Mouse (Mus musculus) MEL (cell line): Measurements from ENCODE around the gene Larp4b. TPM values are rescaled to one million over a fixed set of nuclear protein-coding genes. Genes with fewer than 3 reads are reported as not detected.

Experiments
- DNase-seq: peaks from one replicate; pipeline ENCODE4 v3.0.0; 2011; ENCODE audit warnings: low read depth, low spot score
- H3K27ac ChIP-seq: 2 replicates; pipeline ENCODE4 v1.5.1; 2012; ENCODE audit warnings: low read depth, mild to moderate bottlenecking, control low read depth, low read length, moderate library complexity; ENCODE audit not compliant: control insufficient read depth
- H3K27me3 ChIP-seq, 2 experiments: fragments of 150-350 bp in 1 of 2; sonication (generic) in 1 of 2; 2 replicates each; pipeline ENCODE4 v1.6.1; 2012; ENCODE audit warnings: low read length in 2 of 2, mild to moderate bottlenecking in 2 of 2, improper control_type of control experiment in 1 of 2, moderate library complexity in 1 of 2; ENCODE audit not compliant: insufficient read depth in 2 of 2, control insufficient read depth in 1 of 2
- H3K36me3 ChIP-seq, 2 experiments: 2 replicates each; pipeline ENCODE4 v1.6.1; 2012 to 2014; ENCODE audit warnings: low read length in 2 of 2, improper control_type of control experiment in 1 of 2, inconsistent platforms in 1 of 2, mild to moderate bottlenecking in 1 of 2; ENCODE audit not compliant: insufficient read depth in 2 of 2, control insufficient read depth in 1 of 2
- H3K4me1 ChIP-seq, 2 experiments: fragments of 150-350 bp in 1 of 2; sonication (generic) in 1 of 2; 2 replicates each; pipeline ENCODE4 v1.6.1; 2012; ENCODE audit warnings: low read length in 2 of 2, improper control_type of control experiment in 1 of 2, mild to moderate bottlenecking in 1 of 2; ENCODE audit not compliant: insufficient read depth in 2 of 2, control insufficient read depth in 1 of 2
- H3K4me3 ChIP-seq, 2 experiments: fragments of 150-350 bp in 1 of 2; sonication (generic) in 1 of 2; 2 replicates each; pipeline ENCODE4 v1.5.1; 2012; ENCODE audit warnings: low read depth in 2 of 2, low read length in 2 of 2, mild to moderate bottlenecking in 2 of 2, moderate library complexity in 2 of 2, control low read depth in 1 of 2, improper control_type of control experiment in 1 of 2; ENCODE audit not compliant: control insufficient read depth in 1 of 2, insufficient read depth in 1 of 2
- H3K79me2 ChIP-seq: 2 replicates; pipeline ENCODE4 v1.6.1; 2012; ENCODE audit warnings: mild to moderate bottlenecking, low read length, moderate library complexity; ENCODE audit not compliant: control insufficient read depth, poor library complexity, insufficient read depth
- H3K9ac ChIP-seq: 2 replicates; pipeline ENCODE4 v1.6.1; 2012; ENCODE audit warnings: low read depth, mild to moderate bottlenecking, control low read depth, low read length, moderate library complexity; ENCODE audit not compliant: control insufficient read depth, poor library complexity, severe bottlenecking
- H3K9me3 ChIP-seq: fragments of 150-350 bp; sonication (generic); replicated peaks from 2 replicates; pipeline ENCODE4 v1.6.1; 2012; ENCODE audit warnings: mild to moderate bottlenecking, low read length, improper control_type of control experiment, moderate library complexity; ENCODE audit not compliant: insufficient read depth
- BHLHE40 ChIP-seq: IDR thresholded peaks from 2 replicates; pipeline ENCODE4 v1.6.1; 2012; ENCODE audit warnings: low read depth, mild to moderate bottlenecking, inconsistent platforms, low read length, improper control_type of control experiment, borderline replicate concordance
- CHD1 ChIP-seq: IDR thresholded peaks from 2 replicates; pipeline ENCODE4 v1.6.1; 2012; ENCODE audit warnings: low read depth, mild to moderate bottlenecking, inconsistent platforms, low read length, improper control_type of control experiment
- CHD2 ChIP-seq: IDR thresholded peaks from 2 replicates; pipeline ENCODE4 v1.6.1; 2011; ENCODE audit warnings: low read length, improper control_type of control experiment
- CTCF ChIP-seq, 3 experiments: IDR thresholded peaks in 2 of 3; conservative IDR thresholded peaks in 1 of 3; 2 replicates each; pipeline ENCODE4 v1.5.1; 2011 to 2012; ENCODE audit warnings: low read length in 3 of 3, low read depth in 2 of 3, mild to moderate bottlenecking in 2 of 3, improper control_type of control experiment in 1 of 3, inconsistent platforms in 1 of 3, mixed read lengths in 1 of 3, moderate library complexity in 1 of 3; ENCODE audit not compliant: control insufficient read depth in 1 of 3, insufficient read depth in 1 of 3, poor library complexity in 1 of 3, severe bottlenecking in 1 of 3
- ELF1 ChIP-seq: IDR thresholded peaks from 2 replicates; pipeline ENCODE4 v1.6.1; 2014; ENCODE audit warnings: low read depth, mild to moderate bottlenecking, inconsistent platforms, low read length, improper control_type of control experiment, moderate library complexity
- ETS1 ChIP-seq: IDR thresholded peaks from 2 replicates; pipeline ENCODE4 v1.6.1; 2012; ENCODE audit warnings: low read depth, mild to moderate bottlenecking, inconsistent platforms, low read length, improper control_type of control experiment, moderate library complexity
- GABPA ChIP-seq: IDR thresholded peaks from 2 replicates; pipeline ENCODE4 v1.6.1; 2012; ENCODE audit warnings: low read depth, mild to moderate bottlenecking, inconsistent platforms, low read length, improper control_type of control experiment, moderate library complexity
- GATA1 ChIP-seq: IDR thresholded peaks from 2 replicates; pipeline ENCODE4 v1.6.1; 2011; ENCODE audit warnings: low read depth, low read length, improper control_type of control experiment
- MAX ChIP-seq: IDR thresholded peaks from 2 replicates; pipeline ENCODE4 v1.6.1; 2011; ENCODE audit warnings: low read length, improper control_type of control experiment
- MXI1 ChIP-seq: IDR thresholded peaks from 2 replicates; pipeline ENCODE4 v1.6.1; 2011; ENCODE audit warnings: mild to moderate bottlenecking, low read depth, low read length, improper control_type of control experiment
- MYB ChIP-seq: IDR thresholded peaks from 2 replicates; pipeline ENCODE4 v1.6.1; 2011; ENCODE audit warnings: mild to moderate bottlenecking, low read depth, low read length, improper control_type of control experiment
- MYC ChIP-seq: IDR thresholded peaks from 2 replicates; pipeline ENCODE4 v1.6.1; 2011; ENCODE audit warnings: low read depth, mild to moderate bottlenecking, low read length, improper control_type of control experiment, moderate library complexity
- NELFE ChIP-seq: IDR thresholded peaks from 2 replicates; pipeline ENCODE4 v1.6.1; 2011; ENCODE audit warnings: low read depth, low read length, improper control_type of control experiment
- NRF1 ChIP-seq: IDR thresholded peaks from 2 replicates; pipeline ENCODE4 v1.6.1; 2014; ENCODE audit warnings: low read depth, mild to moderate bottlenecking, inconsistent platforms, low read length, improper control_type of control experiment, moderate library complexity; ENCODE audit not compliant: poor library complexity, insufficient read depth, severe bottlenecking
- POLR2A ChIP-seq, 2 experiments: IDR thresholded peaks; 2 replicates each; pipeline ENCODE4 v1.6.1; 2011 to 2012; ENCODE audit warnings: low read length in 2 of 2, mild to moderate bottlenecking in 2 of 2, control low read depth in 1 of 2, improper control_type of control experiment in 1 of 2, low read depth in 1 of 2, moderate library complexity in 1 of 2; ENCODE audit not compliant: control insufficient read depth in 1 of 2, insufficient read depth in 1 of 2, poor library complexity in 1 of 2
- POLR2AphosphoS2 ChIP-seq: IDR thresholded peaks from 2 replicates; pipeline ENCODE4 v1.6.1; 2011; ENCODE audit warnings: low read length, improper control_type of control experiment
- RAD21 ChIP-seq: IDR thresholded peaks from 2 replicates; pipeline ENCODE4 v1.6.1; 2011; ENCODE audit warnings: mild to moderate bottlenecking, low read depth, low read length, improper control_type of control experiment
- SIN3A ChIP-seq: IDR thresholded peaks from 2 replicates; pipeline ENCODE4 v1.6.1; 2012; ENCODE audit warnings: low read length, improper control_type of control experiment, inconsistent platforms
- SMC3 ChIP-seq: IDR thresholded peaks from 2 replicates; pipeline ENCODE4 v1.6.1; 2011; ENCODE audit warnings: low read depth, low read length, improper control_type of control experiment
- TBP ChIP-seq: IDR thresholded peaks from 2 replicates; pipeline ENCODE4 v1.8.0; 2011; ENCODE audit warnings: low read depth, low read length, improper control_type of control experiment
- TCF12 ChIP-seq: IDR thresholded peaks from 2 replicates; pipeline ENCODE4 v1.6.1; 2014; ENCODE audit warnings: low read depth, mild to moderate bottlenecking, inconsistent platforms, low read length, improper control_type of control experiment, moderate library complexity
- UBTF ChIP-seq: IDR thresholded peaks from 2 replicates; pipeline ENCODE4 v1.6.1; 2012; ENCODE audit warnings: low read depth, mild to moderate bottlenecking, inconsistent platforms, low read length, improper control_type of control experiment, moderate library complexity, borderline replicate concordance; ENCODE audit not compliant: insufficient read depth
- USF2 ChIP-seq, 2 experiments: IDR thresholded peaks; 2 replicates each; pipeline ENCODE4 v1.6.1; 2011 to 2012; ENCODE audit warnings: improper control_type of control experiment in 2 of 2, low read length in 2 of 2, borderline replicate concordance in 1 of 2, inconsistent platforms in 1 of 2, low read depth in 1 of 2, mild to moderate bottlenecking in 1 of 2; ENCODE audit not compliant: insufficient read depth in 1 of 2
- polyA plus RNA-seq, 2 experiments: library from polyadenylated mRNA; stranded (reverse) in 1 of 2; unstranded in 1 of 2; fragments of >175 nt in 1 of 2; fragments of >200 nt in 1 of 2; gene quantifications; 2 replicates each; pipeline versions ENCODE4 v1.2.1 to v1.2.4; 2012; ENCODE audit warnings: low replicate concordance in 2 of 2, low read depth in 1 of 2; ENCODE audit not compliant: insufficient read length in 2 of 2, insufficient read depth in 1 of 2, missing spikeins in 1 of 2
- total RNA-seq: library from RNA; depleted of rRNA; stranded (reverse); fragments of 300-350 nt; gene quantifications from 2 replicates; pipeline ENCODE4 v1.2.3, GENCODE M21; 2012

The Larp4b gene
- total and polyA plus RNA-seq, 3 experiments, result 57.7 to 340 (median 67.0) TPM

GRCm38 (mm10) chr13:9178270-9178669, 84.6 kb downstream of the Larp4b start:
- H3K9ac ChIP-seq, result no peak overlapping the region
- TF ChIP-seq ELF1 (no peak), BHLHE40 (no peak), GATA1 (no peak), MXI1 (no peak), SIN3A (no peak), NELFE (no peak), UBTF (no peak), CHD1 (no peak), MYC (no peak), POLR2A (IDR thresholded peaks at IDR 0.05; ENCODE audit: control insufficient read depth in 1 of 2, insufficient read depth in 1 of 2, low read depth in 1 of 2, low read length in 2 of 2, poor library complexity in 1 of 2) (no peak), MYB (no peak)
- peaks cover 1 to 3% of the 10 kb centered on the region in 2 experiments; a peak in 1 of 4 replicates for H3K36me3 ChIP-seq
- H3K9me3 ChIP-seq, result no peaks in the 10 kb centered on the region
- H3K79me2 ChIP-seq, result no peaks in the 10 kb centered on the region
- DNase-seq, result no peak
- no peak overlapping the region for H3K4me3 ChIP-seq
- no peaks in the 10 kb centered on the region for H3K27me3 ChIP-seq
- no peak overlapping the region for H3K27ac ChIP-seq
- peaks cover 0 to under 1% of the 10 kb centered on the region in 2 experiments; a peak in 1 of 4 replicates for H3K4me1 ChIP-seq

GRCm38 (mm10) chr13:9178718-9179117, 85.0 kb downstream of the Larp4b start:
- Histone ChIP-seq H3K79me2 (no peaks in the 10 kb centered on the region), H3K4me3 (no peak overlapping the region), H3K27me3 (no peaks in the 10 kb centered on the region), H3K9ac (no peak overlapping the region), H3K9me3 (no peaks in the 10 kb centered on the region), H3K27ac (no peak overlapping the region), H3K4me1 (no peaks in the 10 kb centered on the region), H3K36me3 (0 out of 4 replicates have a peak, but pooled peaks cover 1 to 2% of the 10 kb centered on the region in 2 experiments)
- DNase-seq, result no peak
- TF ChIP-seq CTCF (IDR thresholded peaks at IDR 0.05 in 2 of 3, conservative IDR thresholded peaks at IDR 0.05 in 1 of 3; ENCODE audit: control insufficient read depth in 1 of 3, insufficient read depth in 1 of 3, low read depth in 2 of 3, low read length in 3 of 3, poor library complexity in 1 of 3, severe bottlenecking in 1 of 3) (peak in 2 of 3 experiments; percentile 10 to 12; a peak in 1 of 6 replicates), SMC3 (peak; percentile 17; the same call in 1 of the 2 replicates), UBTF (no peak), TCF12 (no peak)

GRCm38 (mm10) chr13:9180221-9180620, 86.5 kb downstream of the Larp4b start:
- Histone ChIP-seq H3K9ac (no peak overlapping the region), H3K4me1 (no peaks in the 10 kb centered on the region), H3K27ac (no peak overlapping the region), H3K4me3 (no peak overlapping the region), H3K27me3 (no peaks in the 10 kb centered on the region), H3K9me3 (no peaks in the 10 kb centered on the region), H3K36me3 (0 out of 4 replicates have a peak, but pooled peaks cover 0 to 2% of the 10 kb centered on the region in 2 experiments), H3K79me2 (no peaks in the 10 kb centered on the region)
- TF ChIP-seq TBP, result no peak
- TF ChIP-seq GABPA, result no peak
- no peak for TF ChIP-seq UBTF
- no peak for TF ChIP-seq CHD2
- no peak for TF ChIP-seq USF2 (IDR thresholded peaks at IDR 0.05; ENCODE audit: borderline replicate concordance in 1 of 2, insufficient read depth in 1 of 2, low read depth in 1 of 2, low read length in 2 of 2)
- TF ChIP-seq SMC3, result no peak
- TF ChIP-seq RAD21, result no peak
- no peak for TF ChIP-seq POLR2AphosphoS2
- no peak for TF ChIP-seq MAX
- TF ChIP-seq CTCF (IDR thresholded peaks at IDR 0.05 in 2 of 3, conservative IDR thresholded peaks at IDR 0.05 in 1 of 3; ENCODE audit: control insufficient read depth in 1 of 3, insufficient read depth in 1 of 3, low read depth in 2 of 3, low read length in 3 of 3, poor library complexity in 1 of 3, severe bottlenecking in 1 of 3), result no peak
- TF ChIP-seq ETS1, result no peak
- TF ChIP-seq NRF1, result no peak
- DNase-seq, result no peak
